ENCODE assay signal across 8 mouse cellular contexts in the genomic region with DNA sequence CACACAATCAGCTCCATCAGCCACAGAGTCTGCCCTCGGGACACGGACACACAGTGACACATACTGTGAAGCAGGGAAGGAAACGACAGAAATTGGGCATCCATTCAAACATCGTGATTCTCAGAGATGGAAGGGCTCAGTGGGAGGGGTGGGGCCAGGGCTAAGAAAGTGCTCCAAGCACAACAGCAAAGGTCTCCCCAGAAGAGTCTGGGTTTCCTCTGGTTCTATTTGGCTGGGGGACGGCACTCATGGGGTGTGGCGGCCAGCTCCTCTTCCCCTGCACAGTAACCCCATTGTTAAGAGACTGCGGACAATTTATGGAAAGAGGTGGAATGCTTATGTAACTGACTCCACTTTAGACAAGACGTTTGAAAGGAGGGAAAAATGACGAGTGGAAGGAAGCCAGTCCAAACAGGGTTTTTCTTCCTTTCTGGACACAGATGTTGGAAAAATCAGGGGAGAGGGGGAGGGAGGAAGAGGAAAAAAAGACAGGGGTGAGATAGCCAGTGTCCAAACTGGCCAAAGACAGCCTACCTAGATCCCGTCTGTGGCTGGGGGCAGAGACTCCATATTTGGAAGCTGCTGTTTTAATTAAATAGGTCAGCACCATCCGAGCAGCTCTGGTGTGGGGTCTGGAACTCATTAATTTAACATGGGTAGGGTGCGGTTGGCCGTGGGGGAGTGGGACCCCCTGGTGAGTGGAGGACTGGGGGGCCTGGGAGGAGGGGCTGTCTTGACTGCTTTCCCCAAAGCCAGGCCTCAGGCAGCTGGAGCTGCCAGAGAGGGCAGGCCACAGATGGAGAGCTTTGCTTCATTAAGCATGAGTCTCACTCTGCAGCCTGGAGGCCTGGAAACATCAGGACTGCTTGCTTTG. TPM values are rescaled to one million over a fixed set of nuclear protein-coding genes. Genes with fewer than 3 reads are reported as not detected.
DNase-seq lines count a peak whose midpoint lies in the region; ATAC-seq and TF ChIP-seq lines count a peak whose summit lies in the region.

No protein-coding gene starts in this region.

- peak overlapping the region; percentile 92 for H3K27ac ChIP-seq in lung, embryonic 14.5 days (ENCODE audit: low read depth)
- H3K27ac ChIP-seq in forebrain, embryonic 14.5 days (ENCODE audit: low read depth, low read length) = peak overlapping the region; percentile 40
- H3K27ac ChIP-seq in limb, embryonic 13.5 days = peak overlapping the region; percentile 96

- no peak overlapping the region for H3K4me3 ChIP-seq in lung, embryonic 14.5 days (ENCODE audit: low read depth, low read length)
- H3K4me3 ChIP-seq in lung, adult 2 months (replicated peaks; ENCODE audit: extremely low read depth, low read depth, low read length) = no peak overlapping the region
- H3K4me3 ChIP-seq in forebrain, embryonic 14.5 days (ENCODE audit: low read depth, low read length) = no peak overlapping the region
- H3K4me3 ChIP-seq in limb, embryonic 13.5 days = no peak overlapping the region

- no peak overlapping the region for H3K4me2 ChIP-seq in lung, embryonic 14.5 days
- H3K4me2 ChIP-seq in forebrain, embryonic 14.5 days (ENCODE audit: low read length) = 0 out of 2 replicates have a peak overlapping the region, but pooled peaks have one; percentile 6
- peak overlapping the region; percentile 43 for H3K4me2 ChIP-seq in limb, embryonic 13.5 days (replicated peaks)

- H3K4me1 ChIP-seq in lung, embryonic 14.5 days (ENCODE audit: insufficient read depth) = peaks cover 12% of the 10 kb centered on the region
- H3K4me1 ChIP-seq in lung, adult 2 months (ENCODE audit: control insufficient read depth, insufficient read depth, low read length) = peaks cover 6% of the 10 kb centered on the region
- H3K4me1 ChIP-seq in forebrain, embryonic 14.5 days (ENCODE audit: control insufficient read depth, insufficient read depth, low read length) = peaks cover 15% of the 10 kb centered on the region
- H3K4me1 ChIP-seq in limb, embryonic 13.5 days = peaks cover 30% of the 10 kb centered on the region

- ATAC-seq in lung, embryonic 14.5 days (ENCODE audit: insufficient read depth) = peak; percentile 87
- peak; percentile 87 for ATAC-seq in forebrain, embryonic 14.5 days
- ATAC-seq in limb, embryonic 13.5 days (ENCODE audit: low FRiP score, low read depth) = peak; percentile 88

- no peaks in the 10 kb centered on the region for H3K27me3 ChIP-seq in lung, embryonic 14.5 days (ENCODE audit: insufficient read depth, low read length)
- H3K27me3 ChIP-seq in forebrain, embryonic 14.5 days (replicated peaks; ENCODE audit: control insufficient read depth, insufficient read depth, low read length) = no peaks in the 10 kb centered on the region
- H3K27me3 ChIP-seq in limb, embryonic 13.5 days = no peaks in the 10 kb centered on the region

- H3K36me3 ChIP-seq in lung, embryonic 14.5 days (ENCODE audit: insufficient read depth) = no peaks in the 10 kb centered on the region
- H3K36me3 ChIP-seq in forebrain, embryonic 14.5 days (ENCODE audit: control insufficient read depth, insufficient read depth, low read length) = no peaks in the 10 kb centered on the region
- no peaks in the 10 kb centered on the region; the same call in 1 of the 2 replicates for H3K36me3 ChIP-seq in limb, embryonic 13.5 days

- no peaks in the 10 kb centered on the region for H3K9me3 ChIP-seq in lung, embryonic 14.5 days (ENCODE audit: low read depth, low read length)
- no peaks in the 10 kb centered on the region for H3K9me3 ChIP-seq in forebrain, embryonic 14.5 days (replicated peaks; ENCODE audit: control insufficient read depth, low read length)
- no peaks in the 10 kb centered on the region for H3K9me3 ChIP-seq in limb, embryonic 13.5 days

- 7% methylated on average over 13 of the region's 13 CpGs for WGBS in lung, embryonic 14.5 days
- 19% methylated on average over 13 of the region's 13 CpGs for WGBS in lung, adult 2 months
- 18% methylated on average over 13 of the region's 13 CpGs for WGBS in forebrain, embryonic 14.5 days
- WGBS in limb, embryonic 13.5 days = 6% methylated on average over 13 of the region's 13 CpGs

- TF ChIP-seq CTCF in lung, embryonic 14.5 days (IDR thresholded peaks at IDR 0.05; ENCODE audit: low read depth) = no peak
- TF ChIP-seq CTCF in lung, adult 2 months (IDR thresholded peaks at IDR 0.05; ENCODE audit: insufficient read depth, low read length) = no peak

- DNase-seq in lung, embryonic 14.5 days = peak; percentile 86
- DNase-seq in lung, adult 2 months = no peak
- DNase-seq in forebrain, embryonic 14.5 days (ENCODE audit: low spot score) = peak; percentile 72
- peak; percentile 80 for DNase-seq in heart, postnatal 25 days (ENCODE audit: low spot score)
- DNase-seq in ovary, postnatal 14 days (ENCODE audit: low spot score) = peak; percentile 52
- DNase-seq in layer of hippocampus, postnatal 10 days (ENCODE audit: low spot score in 2 of 2) = no peak
- no peak for DNase-seq in yolk sac, embryonic 10.5 days (ENCODE audit: low spot score)

- no peak overlapping the region; the same call in 1 of the 2 replicates for H3K9ac ChIP-seq in lung, embryonic 14.5 days
- no peak overlapping the region for H3K9ac ChIP-seq in forebrain, embryonic 14.5 days (ENCODE audit: low read length)
- peak overlapping the region; percentile 25; the same call in 1 of the 2 replicates for H3K9ac ChIP-seq in limb, embryonic 13.5 days

- intact Hi-C loops in heart, postnatal 25 days (cut with DNase I) = loop anchor here (5.0 kb wide), 1 partner anchor 36 kb away; no protein-coding TSS in a partner anchor

- TF ChIP-seq POLR2A in lung, adult 2 months (IDR thresholded peaks at IDR 0.05; ENCODE audit: borderline replicate concordance, extremely low read depth, low read depth, low read length) = no peak

RNA-seq across cellular contexts. Expression of a gene that starts 32.7 kb away (rescaled TPM):
- polyA plus RNA-seq in lung, embryonic 14.5 days (2014; fragmentation: Nextera tagmentation; extraction: Ambion mirVana) = 22.8 and 23.5 TPM in 2 replicates
- polyA plus RNA-seq in lung, adult 2 months (2012; rRNA removed) = 1.3 and 1.7 TPM in 2 replicates
- 20.8 and 26.2 TPM in 2 replicates for polyA plus RNA-seq in forebrain, embryonic 14.5 days (2014; fragmentation: Nextera tagmentation; extraction: Ambion mirVana)
- 1 to 10 TPM; 3.9 to 5.7 TPM for total RNA-seq in heart, postnatal 25 days (2021)
- 65.4 and 75.3 TPM in 2 replicates for polyA plus RNA-seq in limb, embryonic 13.5 days (2015; fragmentation: Nextera tagmentation; extraction: Ambion mirVana)
- total RNA-seq in layer of hippocampus, postnatal 10 days (2021) = 10 to 100 TPM; 29.4 to 30.1 TPM

RNA-seq across cellular contexts. Expression of a gene that starts 51.9 kb away (rescaled TPM):
- 12.8 and 12.9 TPM in 2 replicates for polyA plus RNA-seq in lung, embryonic 14.5 days (2014; fragmentation: Nextera tagmentation; extraction: Ambion mirVana)
- 2.5 and 2.7 TPM in 2 replicates for polyA plus RNA-seq in lung, adult 2 months (2012; rRNA removed)
- polyA plus RNA-seq in forebrain, embryonic 14.5 days (2014; fragmentation: Nextera tagmentation; extraction: Ambion mirVana) = 3.5 and 3.8 TPM in 2 replicates
- 1 to 10 TPM; 1.6 to 3.3 TPM for total RNA-seq in heart, postnatal 25 days (2021)
- polyA plus RNA-seq in limb, embryonic 13.5 days (2015; fragmentation: Nextera tagmentation; extraction: Ambion mirVana) = 10.3 and 10.6 TPM in 2 replicates
- 1 to 10 TPM; 2.0 to 2.8 TPM for total RNA-seq in layer of hippocampus, postnatal 10 days (2021)

Comparison
In these comparisons a context has a peak if more than half of its experiments do, and no peak if none do; other contexts are left out.
1. DNase-seq: peak in lung, embryonic 14.5 days (single experiment), forebrain, embryonic 14.5 days (single experiment), heart, postnatal 25 days (single experiment) and ovary, postnatal 14 days (single experiment); none in lung, adult 2 months (single experiment), layer of hippocampus, postnatal 10 days (0 of 2) and yolk sac, embryonic 10.5 days (single experiment).
2. H3K27ac ChIP-seq: peak in every context shown above with its lines; median percentile 96 in limb, embryonic 13.5 days; 92 in lung, embryonic 14.5 days; 40 in forebrain, embryonic 14.5 days.
3. Peak in every context shown above with its lines, with median percentiles within 50 percentile points of each other: ATAC-seq.